Mouse (Mus musculus) spleen, adult 2 months (tissue): ENCODE measurements around the gene Spata22.

Experiments
- CTCF ChIP-seq: fragments of 200-500 bp; IDR thresholded peaks from 2 replicates; pipeline ENCODE4 v1.5.1; 2011; ENCODE audit warnings: mild to moderate bottlenecking, inconsistent platforms; ENCODE audit not compliant: insufficient read depth, insufficient read length, insufficient replicate concordance; ENCODE audit errors: extremely low read depth
- POLR2A ChIP-seq: fragments of 200-500 bp; IDR thresholded peaks from 2 replicates; pipeline ENCODE4 v1.6.1; 2011; ENCODE audit warnings: low read depth, low read length, inconsistent platforms

DNA sequence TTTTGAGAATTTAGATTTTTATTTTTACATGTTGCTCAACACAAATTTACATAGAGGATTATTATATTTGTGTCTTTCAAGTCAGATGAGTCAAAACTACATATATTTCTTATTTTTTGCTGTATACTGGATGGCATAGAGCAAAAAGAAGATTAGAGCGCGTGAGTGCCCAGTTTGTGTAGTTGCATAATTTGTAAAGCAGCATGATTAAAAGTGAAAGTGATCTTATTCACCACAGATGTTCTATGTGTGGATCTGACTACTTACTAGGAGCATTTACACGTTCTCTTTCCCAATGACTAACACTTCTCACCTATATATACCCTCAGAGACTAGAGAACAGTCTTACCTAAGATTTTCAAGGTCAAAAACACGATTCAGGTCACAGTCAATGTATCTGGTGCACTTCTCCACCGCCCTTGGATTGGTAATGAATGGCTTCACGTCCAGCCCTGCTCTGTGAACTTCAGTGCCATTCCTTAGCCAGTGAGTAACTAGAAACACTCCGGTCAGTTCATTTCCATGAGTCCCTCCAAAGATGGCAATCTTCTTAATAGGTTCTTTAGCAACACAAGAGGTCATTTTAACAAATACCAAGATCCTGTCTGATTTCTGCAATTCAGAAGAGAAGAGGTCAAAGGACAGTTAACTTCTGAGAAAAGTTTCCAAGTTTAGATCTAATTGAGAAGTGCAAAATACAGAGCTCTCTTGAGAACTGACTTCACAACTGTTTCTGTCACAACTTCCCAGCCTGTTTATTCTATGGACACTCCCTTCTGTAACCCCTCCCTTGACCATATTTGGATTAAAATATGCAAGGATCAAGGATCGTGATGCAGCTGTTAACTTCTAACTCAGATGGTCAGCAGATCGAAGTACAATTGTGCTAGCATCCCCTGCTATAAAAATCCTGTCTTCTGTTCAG, 5.4 kb upstream of the Spata22 start:
- TF ChIP-seq CTCF (no peak), POLR2A (no peak)
